Mouse (Mus musculus) lung, adult 2 months (tissue): Measurements from ENCODE around the gene 4931406C07Rik. TPM values are rescaled to one million over a fixed set of nuclear protein-coding genes. Genes with fewer than 3 reads are reported as not detected.

Experiments
- DNase-seq: peaks from one replicate; pipeline ENCODE4 v3.0.0; 2022
- H3K4me1 ChIP-seq: fragments of 200-500 bp; 2 replicates; pipeline ENCODE4 v1.6.1; 2011; ENCODE audit warnings: low read length; ENCODE audit not compliant: control insufficient read depth, insufficient read depth
- H3K4me3 ChIP-seq: fragments of 200-500 bp; replicated peaks from 2 replicates; pipeline ENCODE3; 2011; ENCODE audit warnings: low read depth, mild to moderate bottlenecking, control low read depth, low read length; ENCODE audit errors: extremely low read depth
- CTCF ChIP-seq: fragments of 200-500 bp; IDR thresholded peaks from 2 replicates; pipeline ENCODE4 v1.5.1; 2011; ENCODE audit warnings: mild to moderate bottlenecking, low read length, control low read depth; ENCODE audit not compliant: insufficient read depth
- POLR2A ChIP-seq: fragments of 200-500 bp; IDR thresholded peaks from 2 replicates; pipeline ENCODE4 v1.6.1; 2011; ENCODE audit warnings: low read depth, mild to moderate bottlenecking, control low read depth, low read length, borderline replicate concordance; ENCODE audit errors: extremely low read depth
- WGBS: fragments of 180-500 bp; shearing (Covaris S2); methylation state at CpG from one replicate; pipeline ENCODE4 v1.1.7; 2018; 5-methylcytosine and 5-hydroxymethylcytosine counted together
- polyA plus RNA-seq: library from polyadenylated mRNA; depleted of rRNA; stranded (reverse); fragments of >200 nt; gene quantifications from 2 replicates; pipeline ENCODE4 v1.2.3, GENCODE M21; 2012

Gene 4931406C07Rik
- polyA plus RNA-seq, 1 experiment, result 13.7 TPM

DNA sequence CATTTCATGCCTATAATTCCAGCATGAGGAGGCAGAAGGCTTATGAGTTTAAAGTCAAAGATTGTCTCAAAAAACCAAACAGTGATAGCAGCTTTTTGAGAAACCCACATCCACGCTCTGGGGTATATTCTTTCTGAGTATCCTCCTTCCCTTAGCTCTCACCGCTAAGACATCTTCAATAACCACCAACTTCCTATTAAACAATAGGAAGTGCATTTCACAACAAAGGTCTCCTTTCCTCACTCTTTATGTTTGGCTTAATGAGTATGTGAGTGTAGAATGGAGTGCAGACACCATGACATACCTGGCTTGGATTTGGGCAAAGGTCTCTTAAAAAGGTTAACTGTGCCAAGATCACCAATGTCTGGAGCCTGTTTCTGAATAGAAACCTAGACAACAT, 32.3 kb downstream of the 4931406C07Rik start:
- H3K4me3 ChIP-seq, result no peak overlapping the region
- no peaks in the 10 kb centered on the region for H3K4me1 ChIP-seq
- WGBS, result 83% methylated on average over 2 of the region's 2 CpGs
- no peak for DNase-seq
- TF ChIP-seq CTCF, result no peak
- no peak for TF ChIP-seq POLR2A

DNA sequence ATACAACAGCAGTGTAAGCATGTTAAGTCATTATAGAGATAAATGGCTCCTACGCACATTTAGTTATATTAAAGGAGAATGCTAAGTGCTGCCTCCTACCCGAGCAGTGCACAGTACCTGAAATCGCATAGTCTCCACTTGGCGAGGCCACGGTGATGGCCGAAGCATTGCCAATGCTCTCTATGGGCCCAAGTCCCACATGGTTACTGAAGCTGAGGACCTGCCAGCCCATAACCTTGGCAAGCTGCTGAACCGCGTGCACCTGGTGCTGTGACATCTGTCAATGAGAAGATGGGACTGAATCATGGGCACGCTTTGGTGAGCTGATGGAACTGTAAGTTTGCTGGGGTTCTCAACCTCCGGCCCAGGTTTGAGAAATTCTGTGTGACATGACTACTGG, 42.8 kb downstream of the 4931406C07Rik start:
- 96% methylated on average over 10 of the region's 10 CpGs for WGBS
- H3K4me3 ChIP-seq, result no peak overlapping the region
- H3K4me1 ChIP-seq, result no peaks in the 10 kb centered on the region
- no peak for DNase-seq
- TF ChIP-seq CTCF (no peak), POLR2A (no peak)

DNA sequence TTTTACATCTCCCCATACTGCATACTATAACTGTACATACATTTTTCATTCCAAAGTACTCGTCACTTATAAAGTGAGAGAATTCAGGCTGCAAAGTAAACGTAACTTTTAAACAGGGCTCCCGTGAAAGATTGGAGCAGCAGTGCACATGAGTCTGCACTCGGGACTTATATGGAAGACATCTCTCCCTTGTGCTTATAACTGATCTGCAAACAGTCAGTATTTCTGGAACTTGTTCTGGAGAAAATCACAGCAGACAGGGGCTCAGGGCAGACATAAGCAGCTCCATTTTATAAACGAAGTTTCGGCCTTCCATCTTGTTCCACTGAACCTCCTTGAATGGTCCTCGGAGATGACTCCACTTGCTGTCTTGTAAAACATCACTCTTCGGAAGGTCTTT, 44.3 kb downstream of the 4931406C07Rik start:
- WGBS, result 85% methylated on average over 8 of the region's 8 CpGs
- TF ChIP-seq POLR2A (no peak), CTCF (no peak)
- H3K4me3 ChIP-seq, result no peak overlapping the region
- DNase-seq, result no peak
- H3K4me1 ChIP-seq, result no peaks in the 10 kb centered on the region

DNA sequence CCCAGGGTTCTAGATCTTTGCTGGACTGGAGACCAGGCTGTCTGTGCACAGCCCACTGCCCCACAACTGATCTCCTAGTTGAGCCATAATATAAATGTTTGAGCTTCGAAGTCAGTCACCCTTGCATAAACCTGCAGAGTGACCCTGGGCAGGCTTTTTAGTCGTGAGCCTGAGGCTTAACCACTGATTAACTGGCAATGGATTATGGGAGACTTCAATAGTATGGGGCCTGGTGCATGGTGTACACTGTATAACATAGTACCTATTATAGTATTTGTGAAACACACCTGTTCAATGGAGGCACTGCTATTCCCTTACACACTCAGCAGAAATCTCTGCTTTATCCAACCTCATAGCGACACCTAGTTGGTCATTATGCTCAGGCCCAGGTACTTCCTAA, 50.0 kb downstream of the 4931406C07Rik start:
- WGBS, result 79% methylated on average over 3 of the region's 3 CpGs
- no peak overlapping the region for H3K4me3 ChIP-seq
- no peaks in the 10 kb centered on the region for H3K4me1 ChIP-seq
- TF ChIP-seq CTCF (no peak), POLR2A (no peak)
- no peak for DNase-seq

DNA sequence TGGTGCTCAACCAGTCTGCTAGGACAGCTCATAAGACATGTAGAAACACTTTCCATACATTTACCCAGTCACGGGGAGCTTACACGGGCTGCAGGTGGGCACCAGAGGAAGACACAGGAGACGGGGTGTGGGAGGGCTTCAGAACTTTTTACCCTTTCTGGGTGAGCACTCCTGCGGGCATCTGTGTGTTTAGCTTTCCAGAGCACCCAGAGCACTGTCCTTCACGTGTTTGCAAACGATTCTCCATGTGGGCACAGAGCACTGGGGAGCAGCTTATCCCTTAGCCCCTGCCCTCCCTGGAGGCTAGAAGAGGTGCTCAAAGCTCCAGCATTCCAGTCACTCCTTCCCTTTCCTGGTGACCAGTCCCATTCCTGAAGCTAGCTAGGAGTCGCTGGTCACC, 51.7 kb downstream of the 4931406C07Rik start:
- 79% methylated on average over 7 of the region's 7 CpGs for WGBS
- H3K4me1 ChIP-seq, result no peaks in the 10 kb centered on the region
- TF ChIP-seq POLR2A (no peak), CTCF (no peak)
- no peak overlapping the region for H3K4me3 ChIP-seq
- DNase-seq, result no peak

DNA sequence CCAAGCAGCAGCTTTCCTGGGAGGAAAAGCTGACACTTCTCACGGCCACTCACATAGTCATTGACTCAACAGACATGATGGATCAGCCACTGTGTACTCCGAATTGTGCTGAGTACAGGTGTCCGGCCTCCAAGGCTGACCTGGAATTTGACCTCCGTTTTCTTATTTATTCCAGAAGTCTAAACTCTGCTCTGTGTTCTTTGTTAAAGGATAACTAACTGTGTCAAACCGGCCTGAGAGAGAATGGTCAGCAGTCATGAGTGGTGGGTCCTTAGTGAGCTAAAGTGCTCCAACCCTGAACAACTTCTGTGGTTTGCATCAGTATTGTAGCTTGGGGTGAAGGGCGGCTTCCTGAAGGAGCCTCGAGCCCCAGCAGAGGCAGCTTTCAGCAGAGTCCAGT, 54.1 kb downstream of the 4931406C07Rik start:
- TF ChIP-seq CTCF, result no peak
- TF ChIP-seq POLR2A, result no peak
- H3K4me3 ChIP-seq, result no peak overlapping the region
- H3K4me1 ChIP-seq, result no peaks in the 10 kb centered on the region
- WGBS, result 69% methylated on average over 7 of the region's 7 CpGs
- DNase-seq, result no peak

DNA sequence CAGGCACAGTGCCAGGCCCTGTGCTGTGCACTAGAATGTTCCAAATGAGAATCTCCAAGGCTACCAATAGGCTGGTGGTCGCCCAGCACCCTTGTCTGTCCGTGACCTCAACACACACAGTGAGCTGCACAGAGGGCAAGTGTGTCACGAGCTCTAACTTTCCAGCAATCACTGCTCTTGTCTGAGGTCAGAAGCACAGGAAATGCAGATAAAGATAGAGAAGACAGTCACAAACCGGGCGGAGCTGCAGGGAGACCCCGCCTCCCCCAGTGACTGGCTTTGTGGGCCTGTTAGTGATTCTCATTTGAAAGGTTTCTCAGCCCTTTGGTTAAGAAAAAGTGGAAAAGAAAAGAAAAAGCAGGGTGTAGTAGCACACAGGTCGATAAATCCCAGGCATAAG, 55.9 kb downstream of the 4931406C07Rik start:
- 55% methylated on average over 7 of the region's 7 CpGs for WGBS
- H3K4me3 ChIP-seq, result no peak overlapping the region
- DNase-seq, result no peak
- TF ChIP-seq CTCF (no peak), POLR2A (no peak)
- no peaks in the 10 kb centered on the region for H3K4me1 ChIP-seq

DNA sequence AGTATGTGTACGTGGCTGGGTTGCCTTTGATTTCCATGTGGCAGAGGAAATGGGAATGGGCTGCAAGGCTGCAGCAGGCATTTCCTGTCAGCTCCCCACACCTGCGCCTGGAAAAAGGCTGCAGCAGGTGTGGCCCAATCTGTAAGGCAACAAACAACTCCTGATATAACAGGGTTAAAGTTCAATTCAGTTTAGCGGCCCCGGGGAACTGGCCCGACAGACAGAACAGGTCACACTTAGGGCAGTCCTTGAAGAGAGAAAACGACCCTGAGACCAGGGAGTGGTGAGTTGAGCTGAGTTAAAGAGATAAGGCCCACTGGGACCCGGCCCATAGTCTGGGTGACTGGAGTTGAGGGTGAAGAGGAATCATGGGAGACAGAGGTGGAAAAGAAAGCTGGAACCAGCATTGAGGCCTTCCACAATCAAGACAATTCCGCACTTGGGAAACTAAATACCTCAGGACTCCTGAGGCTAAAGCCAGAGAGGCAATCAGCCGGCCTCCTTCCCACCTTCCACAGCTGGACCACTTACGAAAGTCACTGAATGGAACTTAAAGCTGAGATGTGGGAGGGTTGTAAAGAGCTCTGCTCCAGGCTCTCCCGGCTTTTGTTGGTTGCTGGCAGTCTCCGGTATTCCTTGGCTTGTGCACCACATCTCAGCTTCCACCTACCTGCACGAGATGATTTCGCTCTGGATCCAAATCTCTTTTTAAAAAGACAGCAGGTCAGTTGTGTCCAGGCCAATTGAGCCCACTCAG, 60.8 kb downstream of the 4931406C07Rik start:
- H3K4me3 ChIP-seq, result no peak overlapping the region
- WGBS, result 62% methylated on average over 14 of the region's 14 CpGs
- TF ChIP-seq CTCF (no peak), POLR2A (no peak)
- no peak for DNase-seq
- no peaks in the 10 kb centered on the region for H3K4me1 ChIP-seq

DNA sequence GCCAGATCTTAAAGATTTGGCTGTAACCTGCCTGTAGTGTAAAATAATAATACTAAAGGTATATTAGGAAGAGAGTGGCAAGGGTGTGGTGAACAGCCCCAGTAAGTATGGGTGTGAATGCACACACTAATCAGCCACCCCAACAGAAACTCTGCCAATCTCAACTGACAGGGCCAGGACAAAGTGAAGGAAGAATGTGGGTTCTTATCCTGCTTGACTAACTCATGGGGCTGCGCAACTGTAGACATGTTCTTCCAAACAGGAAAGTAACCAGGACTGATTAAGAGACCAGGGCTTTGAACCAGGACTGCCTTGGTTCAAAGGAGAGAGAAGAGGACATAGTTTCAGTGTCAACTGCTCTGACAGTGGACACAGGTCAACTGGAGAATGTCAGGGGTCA, 64.1 kb downstream of the 4931406C07Rik start:
- 94% methylated on average over 1 of the region's 1 CpGs for WGBS
- TF ChIP-seq POLR2A (no peak), CTCF (no peak)
- peaks cover 4% of the 10 kb centered on the region; the same call in 1 of the 2 replicates for H3K4me1 ChIP-seq
- H3K4me3 ChIP-seq, result no peak overlapping the region
- no peak for DNase-seq

DNA sequence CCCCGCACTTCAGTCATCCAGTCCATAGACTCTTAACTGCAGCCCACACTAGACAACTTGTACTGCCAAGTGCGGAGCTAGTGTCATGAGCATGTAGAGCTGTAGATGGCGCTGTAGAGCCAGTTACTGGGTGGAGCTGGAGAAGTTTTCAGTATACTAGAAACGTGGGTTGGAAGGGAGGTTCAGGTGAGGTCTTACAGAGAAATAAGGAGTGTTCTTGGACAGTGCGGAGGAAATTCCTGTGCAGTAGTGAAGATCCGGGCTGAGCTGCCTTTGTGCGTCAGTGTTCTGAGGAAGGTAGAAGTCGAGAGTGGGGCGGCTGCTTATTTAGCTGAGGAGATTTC, 64.7 kb downstream of the 4931406C07Rik start:
- Histone ChIP-seq H3K4me1 (peaks cover 4% of the 10 kb centered on the region; the same call in 1 of the 2 replicates), H3K4me3 (no peak overlapping the region)
- WGBS, result 37% methylated on average over 9 of the region's 9 CpGs
- TF ChIP-seq CTCF (peak; percentile 52), POLR2A (no peak)
- peak; percentile 47 for DNase-seq
